Mouse (Mus musculus) liver (tissue): Measurements from ENCODE around the gene Amhr2.

Experiments used
- DNase-seq: peaks from one replicate; pipeline ENCODE4 v3.0.0-alpha.2; 2020; ENCODE audit warnings: mixed read lengths

The Amhr2 gene

DNA sequence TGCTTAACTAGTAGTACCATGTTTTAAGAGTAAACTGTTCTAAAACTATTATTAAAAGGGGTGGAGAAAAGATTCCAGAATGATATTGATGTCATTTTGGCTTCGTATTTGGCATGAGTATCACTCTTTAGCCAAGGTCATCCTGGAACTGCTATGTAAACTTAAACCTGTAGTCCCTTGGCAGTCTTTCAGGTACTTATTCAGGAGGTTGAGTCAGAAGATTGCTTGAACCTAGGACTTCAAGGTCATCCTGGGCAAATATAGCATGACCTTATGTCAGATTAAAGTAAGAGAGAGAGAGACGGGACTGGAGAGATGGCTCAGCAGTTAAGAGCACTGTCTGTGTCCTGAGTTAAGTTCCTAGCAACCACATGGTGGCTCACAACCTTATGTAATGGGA, 20.5 kb upstream of the Amhr2 start:
- DNase-seq, result no peak

DNA sequence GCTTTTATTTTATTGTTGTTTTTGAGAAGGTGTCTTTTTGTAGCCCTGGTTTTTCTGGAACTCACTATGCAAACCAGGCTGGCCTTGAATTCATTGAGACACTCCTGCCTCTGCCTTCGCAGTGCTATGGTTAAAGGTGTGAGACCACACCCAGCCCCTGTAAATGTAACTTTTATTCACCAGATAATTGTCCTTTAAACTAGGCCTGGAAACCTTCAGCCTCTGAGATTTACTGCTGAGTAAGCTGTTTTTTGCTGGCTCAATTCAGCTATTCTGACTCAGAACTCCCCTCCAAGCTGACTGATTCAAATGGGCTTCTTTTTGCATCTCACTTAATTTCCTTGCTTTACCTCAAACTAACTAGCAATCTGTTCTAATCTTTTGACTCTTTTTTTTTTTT, 18.2 kb upstream of the Amhr2 start:
- no peak for DNase-seq

DNA sequence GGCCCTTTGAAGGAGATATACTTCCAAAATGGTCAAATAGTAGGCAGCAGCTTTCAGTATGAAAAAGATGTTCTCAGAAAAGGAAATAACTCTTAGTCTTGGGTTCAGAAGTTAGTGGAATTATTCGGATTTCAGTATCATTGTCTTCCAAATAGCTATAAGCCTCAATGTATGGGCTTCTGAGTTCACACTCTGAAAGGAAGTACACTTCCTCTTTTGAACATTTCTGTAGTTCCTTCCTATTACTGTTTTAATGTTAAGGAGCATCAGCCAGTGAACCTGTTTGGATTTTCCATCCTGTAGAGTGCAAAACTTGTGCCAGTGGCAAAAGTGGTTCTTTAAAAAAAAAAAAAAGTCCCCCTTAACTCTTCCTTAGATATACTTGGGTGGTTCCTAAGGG, 13.1 kb upstream of the Amhr2 start:
- no peak for DNase-seq

DNA sequence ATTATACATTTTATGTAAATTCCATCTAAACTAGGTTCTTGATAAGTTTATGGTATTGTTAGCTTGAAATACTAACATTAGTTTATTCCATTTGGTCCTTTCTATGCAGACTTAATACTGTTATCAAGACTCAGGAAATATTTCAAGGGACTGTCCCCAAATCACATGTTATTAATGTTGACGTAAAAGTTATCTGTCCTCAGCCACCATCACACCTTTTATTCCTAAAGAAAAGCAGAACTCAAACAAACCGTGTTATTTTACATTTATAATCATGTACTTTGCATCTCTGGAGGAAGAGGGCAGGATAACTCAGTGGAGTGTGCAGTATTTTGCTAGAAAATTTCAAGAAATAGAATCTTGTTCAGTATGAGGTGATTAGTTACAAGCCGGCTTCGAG, 12.0 kb upstream of the Amhr2 start:
- no peak for DNase-seq

DNA sequence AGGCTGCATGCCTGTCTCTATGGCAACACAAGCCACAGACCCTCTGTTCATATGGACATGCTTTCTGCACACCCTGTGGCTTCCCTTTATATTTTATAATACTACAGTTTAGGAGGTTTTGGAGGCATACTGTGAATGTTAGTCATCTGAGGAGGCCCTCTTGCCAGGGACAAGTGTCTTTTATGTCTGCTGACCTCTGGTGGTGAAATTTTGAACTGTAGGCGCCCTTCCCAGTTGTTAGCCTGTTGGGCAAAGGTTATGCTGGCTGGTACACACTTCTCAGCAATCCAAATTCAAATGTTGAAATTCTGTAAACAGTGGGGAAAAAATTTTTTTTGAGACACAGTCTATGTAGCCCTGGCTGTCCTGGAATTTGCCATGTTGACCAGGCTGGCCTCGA, 2.7 kb upstream of the Amhr2 start:
- peak; percentile 84 for DNase-seq

DNA sequence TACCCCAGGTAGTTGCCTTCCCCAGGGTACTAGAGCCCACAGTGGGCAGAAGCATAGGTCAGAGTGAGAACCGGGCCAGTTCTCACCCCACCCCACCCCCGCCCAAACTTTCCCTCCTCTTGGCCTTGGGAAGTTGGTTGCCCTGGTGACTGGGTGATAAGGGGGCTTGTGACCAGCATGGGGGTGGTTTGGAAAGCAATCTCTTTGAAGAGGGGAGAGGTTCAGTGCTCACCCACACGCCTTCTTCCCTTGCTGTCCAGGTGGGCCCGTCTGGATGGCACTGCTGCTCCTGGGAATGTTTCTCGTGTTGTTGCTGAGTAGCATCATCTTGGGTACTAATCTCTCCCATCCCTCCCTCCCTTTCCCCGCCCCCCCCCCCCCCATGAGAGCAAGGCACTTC, 1.3 kb downstream of the Amhr2 start:
- no peak for DNase-seq

DNA sequence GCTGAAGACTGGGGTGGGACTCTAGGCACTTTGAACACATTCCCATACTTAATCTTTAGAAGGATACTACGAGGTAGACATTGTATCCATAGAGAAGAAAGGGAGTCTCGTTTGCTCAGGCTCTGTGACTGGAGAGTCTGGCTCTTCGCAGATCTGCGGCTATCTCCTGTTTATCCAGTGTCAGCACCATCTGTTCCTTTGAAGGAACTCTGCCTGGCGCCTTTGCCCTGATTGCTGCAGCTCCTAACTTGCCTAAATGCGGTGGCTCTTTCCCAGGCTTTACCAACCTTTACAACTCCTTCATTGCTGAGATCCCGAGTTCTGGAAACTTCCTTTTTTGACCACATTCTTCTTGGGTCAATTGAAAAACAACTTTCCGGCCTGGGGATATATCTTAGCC, 4.2 kb downstream of the Amhr2 start:
- DNase-seq, result no peak

DNA sequence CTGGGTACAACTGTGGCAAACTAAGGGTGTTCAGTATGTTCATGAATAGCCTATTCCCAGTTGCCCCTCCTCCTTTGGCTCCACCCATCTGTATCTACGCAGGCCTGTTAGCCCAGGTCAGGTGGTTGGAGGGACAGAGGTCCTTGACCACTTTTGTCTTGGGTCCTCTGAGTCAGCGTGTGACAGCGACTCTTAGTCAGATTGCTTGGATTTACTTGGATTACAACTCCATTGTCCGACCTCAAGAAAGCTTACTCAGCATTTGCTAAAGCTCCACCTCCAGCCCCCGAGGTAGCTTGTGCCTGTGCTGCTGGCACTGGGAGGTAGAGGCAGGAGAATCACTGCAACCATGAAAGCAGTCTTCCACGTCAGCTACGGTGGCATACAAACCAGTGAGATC, 5.8 kb downstream of the Amhr2 start:
- peak; percentile 24 for DNase-seq

DNA sequence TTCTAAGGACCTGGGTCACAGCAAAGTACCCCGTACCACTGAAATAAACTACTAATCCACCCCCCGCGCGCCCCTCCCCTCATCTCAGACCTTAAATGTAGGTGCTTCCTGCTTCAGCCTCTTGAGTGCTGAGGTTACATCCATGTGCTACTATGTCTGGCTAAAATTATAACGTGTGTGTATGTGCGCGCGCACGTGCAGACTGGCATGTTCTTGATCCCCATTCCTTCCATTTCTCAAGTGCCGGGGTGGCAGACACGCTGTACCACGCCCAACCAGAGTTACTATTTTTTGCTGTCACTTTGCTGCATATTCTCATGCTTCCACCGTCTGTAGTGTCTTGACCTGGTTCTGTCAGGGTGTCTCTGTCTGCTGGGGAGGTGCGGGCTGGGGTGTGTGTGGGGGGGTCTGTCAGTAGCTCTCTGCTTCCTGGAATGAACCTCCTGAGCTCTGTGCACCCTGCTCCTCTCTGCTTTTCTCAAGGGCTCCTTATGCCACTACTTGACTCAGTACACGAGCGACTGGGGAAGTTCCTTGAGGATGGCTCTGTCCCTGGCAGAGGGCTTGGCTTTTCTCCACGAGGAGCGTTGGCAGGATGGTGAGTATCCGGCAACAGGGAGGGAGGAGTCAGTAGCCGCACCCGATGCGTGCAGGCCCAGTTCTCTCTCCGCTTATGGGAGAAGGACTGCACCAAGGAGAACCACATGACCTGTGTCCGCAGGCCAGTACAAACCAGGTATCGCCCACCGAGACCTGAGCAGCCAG, 6.7 kb downstream of the Amhr2 start:
- no peak for DNase-seq

DNA sequence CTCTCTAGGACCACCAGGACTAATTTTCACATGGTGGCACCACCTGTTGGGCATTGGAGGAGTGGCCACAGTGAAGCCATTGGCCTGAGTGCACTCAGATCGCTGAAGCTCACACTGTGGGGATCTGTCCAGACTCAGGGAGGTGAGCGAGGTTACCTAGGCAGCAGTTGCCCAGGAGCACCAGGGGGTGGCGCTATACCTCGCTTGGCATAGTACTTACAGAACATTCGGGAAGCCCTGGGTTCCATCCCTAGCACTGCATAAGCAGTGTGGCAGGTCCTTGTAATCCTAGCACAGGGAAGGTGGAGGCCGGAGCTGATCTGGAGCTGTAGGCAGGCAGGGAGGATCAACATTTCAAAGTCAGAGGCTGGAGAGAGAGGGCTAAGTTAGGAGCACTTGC, 10.8 kb downstream of the Amhr2 start:
- peak; percentile 59 for DNase-seq

DNA sequence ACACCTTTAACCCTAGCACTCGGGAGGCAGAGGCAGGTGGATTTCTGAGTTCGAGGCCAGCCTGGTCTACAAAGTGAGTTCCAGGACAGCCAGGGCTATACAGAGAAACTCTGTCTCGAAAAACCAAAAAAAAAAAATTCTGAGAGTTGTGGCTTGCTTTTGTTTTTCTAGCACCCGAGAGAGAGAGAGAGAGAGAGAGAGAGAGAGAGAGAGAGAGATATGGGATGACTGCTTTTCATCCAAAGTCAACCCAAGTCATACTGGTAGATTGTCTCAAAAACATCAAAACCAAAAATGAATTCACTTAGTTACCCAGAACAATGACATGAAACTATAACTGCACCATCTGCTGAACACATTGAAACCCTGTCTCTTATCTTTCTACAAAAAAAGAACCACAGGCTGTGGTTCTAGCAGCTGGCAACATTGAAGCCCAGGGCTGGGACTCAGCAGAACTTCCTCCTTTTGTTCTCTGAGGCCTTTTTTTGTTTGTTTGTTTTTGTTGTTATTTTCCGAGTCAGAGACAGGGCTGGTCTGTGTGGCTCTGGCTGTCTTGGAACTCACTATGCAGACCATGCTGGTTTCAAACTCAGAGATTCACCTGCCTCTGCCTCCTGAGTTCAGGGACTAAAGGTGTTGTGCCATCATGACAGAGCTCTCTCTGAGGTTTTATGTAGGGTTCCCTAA, 13.0 kb downstream of the Amhr2 start:
- DNase-seq, result peak; percentile 7

DNA sequence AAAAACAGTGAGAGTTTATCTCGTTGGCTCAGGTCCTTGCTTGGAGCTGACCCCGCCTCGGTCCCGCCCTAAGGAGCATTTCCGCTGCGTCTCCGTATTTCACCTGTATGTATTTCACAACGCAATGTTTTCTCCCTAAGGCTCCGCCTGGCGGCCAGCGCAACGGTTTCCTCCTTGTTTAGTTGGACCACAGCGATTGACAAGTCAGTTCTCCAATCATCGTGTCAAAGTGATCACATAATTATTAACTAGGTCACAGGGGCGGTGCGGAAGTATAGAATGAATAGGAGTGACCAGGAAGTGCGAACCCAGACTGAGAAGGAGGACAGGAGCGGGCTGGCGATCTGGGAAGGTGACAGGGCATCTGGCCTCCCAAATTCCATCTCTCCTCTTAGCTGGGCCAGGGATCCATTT, 13.7 kb downstream of the Amhr2 start, which contains the start of gene Prr13:
Gene Prr13 (plus strand): TSS at position 125 of the 414 bp plus-strand sequence.
- DNase-seq, result peak; percentile 93

DNA sequence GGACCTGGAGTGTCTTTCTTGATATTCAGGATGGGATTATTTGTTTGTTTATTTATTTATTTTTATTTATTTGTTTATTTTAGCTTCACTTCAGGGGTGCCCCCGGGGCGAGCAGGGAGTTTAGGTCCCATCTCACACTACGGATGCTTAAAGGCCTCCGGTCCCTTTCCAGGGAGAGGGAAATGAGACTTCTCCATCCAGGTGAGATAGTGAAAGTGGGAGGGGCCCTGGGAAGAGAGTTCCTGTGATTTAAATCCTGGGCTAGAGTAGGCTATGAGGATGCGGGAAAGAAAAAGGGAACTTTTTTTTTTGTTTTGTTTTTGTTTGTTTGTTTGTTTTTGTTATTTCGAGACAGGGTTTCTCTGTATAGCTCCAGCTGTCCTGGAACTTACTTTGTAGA, 14.2 kb downstream of the Amhr2 start:
- DNase-seq, result peak; percentile 10

DNA sequence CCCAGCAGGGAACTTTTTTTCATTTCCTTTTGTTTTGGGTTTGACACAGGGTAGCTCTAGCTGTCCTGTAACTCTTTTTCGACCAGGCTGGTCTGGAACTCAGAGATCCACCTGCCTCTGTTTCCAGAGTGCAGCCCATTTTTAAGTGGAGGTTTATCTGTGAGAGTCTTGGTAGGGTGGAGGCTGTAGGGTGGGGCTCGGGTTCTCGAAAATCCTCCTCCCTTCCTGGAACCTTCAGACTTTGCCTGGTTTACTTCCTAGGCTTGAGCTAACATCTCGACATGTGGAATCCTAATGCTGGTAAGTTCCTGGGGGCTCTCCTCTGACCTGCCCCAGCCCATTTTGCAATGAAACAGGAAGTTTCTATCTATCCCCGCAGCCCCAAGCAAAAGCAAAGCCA, 14.7 kb downstream of the Amhr2 start:
- peak; percentile 78 for DNase-seq

DNA sequence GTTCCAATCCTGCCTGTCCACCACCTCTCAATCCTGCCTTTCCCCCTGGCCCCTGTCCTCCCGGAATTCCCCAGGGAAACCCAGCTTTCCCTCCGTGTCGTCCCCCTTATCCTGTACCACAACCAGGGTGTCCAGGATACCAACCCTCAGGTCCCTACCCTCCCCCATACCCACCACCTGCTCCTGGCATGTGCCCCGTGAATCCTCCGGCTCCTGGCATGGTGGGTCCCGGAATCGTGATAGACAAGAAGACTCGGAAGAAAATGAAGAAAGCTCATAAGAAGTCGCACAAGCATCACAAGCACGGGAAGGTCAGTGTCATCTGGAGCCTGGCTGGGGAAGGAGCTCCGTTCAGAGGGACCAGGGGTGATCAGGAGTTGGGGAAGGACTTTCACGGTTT, 15.2 kb downstream of the Amhr2 start:
- peak; percentile 6 for DNase-seq

DNA sequence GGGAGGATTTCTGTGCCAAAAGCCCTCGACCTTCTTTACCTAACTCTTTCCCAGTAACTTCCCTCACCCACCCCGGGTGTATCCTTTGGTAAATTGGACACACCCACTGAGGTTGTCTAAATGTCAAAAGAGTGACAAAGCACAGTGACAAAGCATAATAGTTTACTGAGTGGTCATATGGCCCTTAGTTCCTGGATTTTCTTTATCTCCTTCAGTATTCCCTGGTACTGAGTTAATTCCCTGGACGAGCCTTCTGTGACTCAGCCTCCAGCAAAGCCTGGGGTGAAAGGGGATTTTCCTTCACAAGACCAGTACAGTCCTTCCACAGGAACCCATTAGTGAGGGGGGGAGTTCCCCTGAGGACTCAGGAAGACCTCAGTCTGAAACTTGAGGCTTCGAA, 15.8 kb downstream of the Amhr2 start:
- peak; percentile 55 for DNase-seq

DNA sequence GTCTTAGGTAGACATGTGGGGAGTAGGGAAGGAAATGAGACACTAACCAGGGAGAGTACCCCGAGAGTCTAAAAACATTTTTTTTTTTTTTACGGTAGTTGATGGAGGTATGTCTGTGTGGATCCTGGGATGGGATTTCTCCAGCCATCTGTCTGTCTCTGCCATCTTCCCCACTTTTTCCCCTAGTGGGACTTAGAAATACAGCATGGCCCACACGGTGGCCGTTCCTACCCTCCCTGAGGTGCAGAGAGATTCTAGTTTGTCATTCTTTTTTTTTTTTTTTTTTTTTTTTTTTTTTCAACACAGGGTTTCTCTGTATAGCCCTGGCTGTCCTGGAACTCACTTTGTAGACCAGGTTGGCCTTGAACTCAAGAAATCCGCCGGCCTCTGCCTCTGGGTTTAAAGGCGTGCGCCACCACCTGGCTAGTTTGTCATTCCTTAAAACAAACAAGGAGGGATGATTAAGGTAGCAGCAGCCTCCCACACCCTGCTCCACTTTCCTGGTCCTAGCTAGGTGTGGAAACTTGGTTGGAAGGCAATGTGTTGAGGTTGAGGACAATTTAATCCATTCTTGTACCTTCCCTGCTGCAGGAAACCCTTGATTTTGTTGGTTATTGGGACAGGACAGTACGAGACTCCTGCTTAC, 16.4 kb downstream of the Amhr2 start:
- no peak for DNase-seq

DNA sequence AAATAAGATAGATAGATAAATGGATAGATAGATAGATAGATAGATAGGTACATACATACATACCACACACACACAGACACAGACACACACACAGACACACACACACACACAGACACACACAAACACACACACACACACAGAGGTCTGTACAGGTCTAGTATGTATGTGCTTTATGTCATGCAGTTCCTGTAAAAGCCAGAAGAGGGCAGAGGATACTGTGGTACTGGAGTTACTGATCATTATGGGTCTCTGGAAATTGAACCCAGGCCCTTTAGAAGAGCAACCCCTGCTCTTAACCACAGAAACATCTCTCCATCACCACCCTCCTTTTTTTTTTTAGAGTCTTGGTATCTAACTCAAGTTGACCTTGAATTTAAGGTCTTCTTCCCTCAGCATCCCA, 18.5 kb downstream of the Amhr2 start:
- DNase-seq, result no peak

DNA sequence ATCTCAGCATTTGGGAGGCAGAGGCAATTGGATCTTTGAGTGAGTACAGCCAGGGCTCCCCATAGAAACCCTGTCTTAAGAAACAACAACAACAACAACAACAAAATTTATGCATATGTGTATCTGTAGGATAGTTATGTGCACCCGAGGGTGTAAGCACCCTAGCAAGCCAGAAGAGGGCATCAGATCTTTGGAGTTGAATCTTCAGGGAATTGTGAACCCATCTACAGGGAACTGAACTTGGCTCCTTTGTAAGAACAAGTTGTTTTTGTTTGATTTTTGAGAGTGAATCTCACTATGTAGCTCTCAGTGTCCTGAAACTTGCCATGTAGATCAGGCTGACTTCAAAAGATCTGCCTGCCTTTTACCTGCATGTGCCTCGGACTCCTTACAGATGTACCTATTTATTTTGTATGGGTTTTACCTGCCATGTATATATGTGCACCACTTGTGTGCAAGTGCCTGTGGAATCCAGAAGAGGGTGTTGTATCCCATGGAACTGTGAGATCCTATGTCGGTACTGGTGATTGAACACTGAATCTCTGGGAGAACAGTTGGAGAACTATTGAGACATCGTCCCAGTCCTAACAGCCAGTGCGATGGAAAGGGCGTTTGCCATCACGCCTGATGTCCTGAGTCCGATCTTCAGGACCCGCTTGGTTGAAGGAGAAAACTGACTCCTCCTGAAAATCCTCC, 23.7 kb downstream of the Amhr2 start:
- no peak for DNase-seq

DNA sequence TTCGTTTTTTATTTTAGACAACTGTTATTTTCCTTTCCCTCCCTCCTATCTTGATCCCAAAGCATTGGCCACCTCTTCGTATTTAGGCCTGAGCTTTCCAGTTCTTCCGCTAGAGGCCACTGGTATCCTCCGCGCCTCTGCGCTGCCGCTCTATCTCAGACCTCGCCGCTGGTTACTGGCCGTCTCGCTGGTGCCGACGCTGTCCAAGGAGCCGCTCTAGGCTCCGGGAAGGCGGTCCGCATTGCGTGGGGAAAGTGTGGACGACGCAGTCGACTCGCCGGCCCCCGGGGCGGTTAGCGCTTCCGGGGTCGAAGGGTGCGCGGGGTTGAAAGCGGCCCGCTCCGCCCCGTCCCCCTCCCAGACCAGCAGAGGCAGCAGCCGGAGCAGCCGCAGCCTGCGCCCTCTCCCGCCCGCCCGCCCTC, 25.0 kb downstream of the Amhr2 start, which contains the start of gene Pcbp2:
Gene Pcbp2 (plus strand): TSS at position 357 of the 422 bp plus-strand sequence.
- DNase-seq, result peak; percentile 97

DNA sequence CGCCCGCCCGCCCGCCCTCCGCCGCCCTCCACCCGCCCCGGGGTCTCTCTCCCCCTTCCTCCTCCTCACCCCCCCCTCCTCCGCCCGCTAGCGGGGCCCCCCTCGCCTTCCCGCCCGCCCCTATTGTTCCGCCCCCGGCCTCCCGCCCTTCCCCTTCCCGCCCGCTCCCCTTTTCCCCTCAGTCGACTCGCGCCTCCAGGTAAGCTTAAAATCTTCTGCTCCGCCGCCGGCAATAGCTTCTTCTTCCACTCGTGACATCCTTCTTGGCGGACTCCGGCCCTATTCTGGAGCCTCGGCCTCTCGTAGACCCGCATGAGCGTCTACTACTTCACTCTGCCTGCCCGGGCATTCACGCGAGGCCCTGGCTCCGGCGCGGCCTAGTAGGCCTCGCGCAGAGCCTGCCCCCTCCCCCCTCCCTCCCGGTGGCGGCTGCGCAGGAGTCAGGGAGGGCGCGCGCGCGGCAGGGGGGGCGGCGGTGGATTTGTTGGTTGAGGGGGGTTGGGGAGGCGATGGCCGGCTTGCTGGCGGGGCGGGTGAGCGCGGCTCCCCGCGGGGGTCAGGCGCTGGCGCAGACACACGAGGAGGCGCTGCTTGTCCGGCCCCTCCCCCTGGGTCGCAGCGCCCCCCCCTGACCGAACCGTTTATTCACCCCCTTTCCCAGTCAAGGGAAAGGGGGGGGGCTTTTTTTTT, 25.6 kb downstream of the Amhr2 start:
- DNase-seq, result peak; percentile 85

DNA sequence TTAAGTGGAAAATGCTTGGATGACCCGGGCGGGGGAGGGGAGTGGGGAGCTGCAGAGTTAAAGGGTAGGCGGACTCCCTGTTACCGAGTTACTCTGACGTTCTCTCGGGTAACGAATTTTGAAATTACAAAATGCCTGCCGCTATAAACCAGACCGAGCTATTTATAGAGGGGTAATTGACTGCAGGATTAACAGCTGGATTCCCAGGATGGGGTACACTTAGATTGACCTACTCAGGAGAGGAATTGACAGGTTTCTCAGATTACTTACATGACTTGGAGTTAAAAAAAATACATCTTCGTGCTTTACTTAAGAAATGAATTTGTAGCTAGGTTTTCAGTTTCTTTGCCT, 26.1 kb downstream of the Amhr2 start:
- DNase-seq, result no peak

DNA sequence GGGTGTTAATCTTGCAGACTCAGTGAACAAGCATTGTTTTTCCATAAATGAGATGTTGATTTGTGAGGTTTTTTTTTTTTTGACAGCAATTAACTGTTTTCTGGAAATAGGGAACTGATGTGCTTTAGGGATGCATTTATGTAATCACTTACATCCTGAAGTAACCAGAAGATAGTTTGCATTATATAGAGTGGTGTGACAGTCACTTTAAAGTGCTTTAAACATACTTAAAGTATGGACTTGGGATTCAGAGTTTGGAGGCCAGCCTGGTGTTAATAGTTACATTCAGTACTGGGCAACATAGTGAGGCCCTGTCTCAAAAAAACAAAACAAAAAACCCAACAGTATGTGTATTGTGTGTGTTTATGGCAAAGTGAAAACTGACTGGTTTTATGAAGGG, 26.6 kb downstream of the Amhr2 start:
- no peak for DNase-seq
